Mouse (Mus musculus) thymus, postnatal 10 days (tissue): ENCODE measurements around the gene Rassf1.

ENCODE experiments used
- DNase-seq, 2 experiments: peaks; one replicate each; pipeline ENCODE4 v3.0.0; 2021; ENCODE audit warnings: low spot score in 2 of 2

Rassf1 gene

GRCm38 (mm10) chr9:107580501-107581317 is 29.4 kb downstream of the Rassf1 start, which contains the start of gene Hyal3:
Hyal3 (plus strand) TSS chr9:107580818.
- peak; percentile 79 to 82 for DNase-seq

- DNase-seq, result no peak
These were observed 30.2 kb downstream of the Rassf1 start for GRCm38 (mm10) chr9:107581584-107581983.

DNA sequence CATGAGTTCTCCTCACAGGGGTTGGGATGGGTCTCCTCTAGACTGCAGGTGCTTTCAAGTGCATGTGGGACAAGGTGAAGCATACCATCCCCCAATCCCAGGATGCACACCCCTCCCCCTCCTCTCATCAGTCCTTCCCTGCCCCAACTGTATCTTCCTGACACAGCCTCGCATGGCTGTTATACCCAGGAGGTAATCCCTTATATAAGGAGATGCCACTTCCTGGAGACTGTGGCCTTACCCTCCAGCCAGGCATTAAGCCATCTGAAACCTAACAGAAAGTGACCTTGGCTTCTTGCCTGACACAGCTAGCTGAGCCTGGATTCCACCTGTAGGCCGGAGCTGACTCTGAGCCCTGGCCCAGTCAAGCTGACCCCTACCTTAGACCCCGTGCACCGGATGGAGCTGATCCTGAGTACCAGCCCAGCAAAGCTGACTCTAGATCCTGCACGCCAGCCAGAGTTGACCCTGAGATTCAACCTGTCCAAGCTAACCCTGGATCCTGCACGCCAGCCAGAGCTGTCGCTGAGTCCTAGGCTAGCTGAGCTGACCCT is 31.2 kb downstream of the Rassf1 start:
- DNase-seq, result no peak

GRCm38 (mm10) chr9:107583174-107583573 is 31.8 kb downstream of the Rassf1 start:
- DNase-seq, result no peak

DNA sequence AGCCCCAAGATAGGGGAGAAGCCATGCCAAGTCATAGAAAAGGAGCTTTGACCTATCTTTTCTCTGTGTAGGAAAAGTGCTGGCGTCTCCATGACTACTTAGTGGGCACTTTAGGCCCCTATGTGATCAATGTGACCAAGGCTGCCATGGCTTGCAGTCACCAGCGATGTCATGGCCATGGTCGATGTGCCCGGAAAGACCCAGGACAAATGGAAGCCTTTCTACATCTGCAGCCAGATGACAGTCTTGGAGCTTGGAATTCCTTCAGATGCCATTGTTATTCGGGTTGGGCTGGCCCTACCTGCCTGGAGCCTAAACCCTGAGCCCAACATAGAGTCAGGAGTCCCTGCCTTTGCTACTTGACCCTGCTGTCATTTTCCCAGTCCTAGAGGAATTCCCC is 35.1 kb downstream of the Rassf1 start:
- no peak for DNase-seq

- peak; percentile 95 to 97 for DNase-seq
These were observed 35.8 kb downstream of the Rassf1 start, which contains the start of gene Ifrd2 for GRCm38 (mm10) chr9:107586974-107587832. Ifrd2 (plus strand) TSS chr9:107587642.

GRCm38 (mm10) chr9:107587833-107588639 is 36.7 kb downstream of the Rassf1 start:
- DNase-seq, result no peak

DNA sequence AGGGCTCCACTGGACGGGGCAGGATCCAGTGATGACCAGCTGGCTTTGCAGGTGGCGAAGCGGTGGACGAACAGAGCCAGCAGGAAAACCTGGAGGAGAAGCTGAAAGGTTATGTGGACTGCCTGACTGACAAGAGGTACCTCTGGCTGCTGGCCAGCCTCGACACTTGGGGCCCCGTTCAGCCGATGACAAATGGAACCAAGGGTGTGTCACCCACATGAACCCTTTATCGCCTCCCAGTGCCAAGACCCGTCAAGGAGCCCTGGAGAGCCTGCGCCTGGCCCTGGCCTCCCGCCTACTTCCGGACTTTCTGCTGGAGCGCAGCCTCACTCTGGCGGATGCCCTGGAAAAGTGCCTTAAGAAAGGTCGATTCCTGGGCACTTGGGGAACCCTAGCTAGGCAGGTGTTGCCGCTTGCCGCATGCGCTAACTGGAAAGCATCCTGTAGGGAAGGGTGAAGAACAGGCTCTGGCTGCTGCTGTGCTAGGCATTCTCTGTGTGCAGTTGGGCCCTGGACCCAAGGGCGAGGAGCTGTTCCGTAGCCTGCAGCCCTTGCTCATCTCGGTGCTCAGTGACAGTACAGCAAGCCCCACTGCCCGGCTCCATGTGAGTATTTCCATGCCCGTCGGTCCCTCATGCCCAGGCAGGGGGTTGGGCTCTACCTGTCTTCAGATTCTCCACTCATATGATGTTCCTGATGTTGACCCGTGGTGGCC is 38.9 kb downstream of the Rassf1 start:
- no peak for DNase-seq

GRCm38 (mm10) chr9:107590773-107591060 is 39.4 kb downstream of the Rassf1 start:
- DNase-seq, result no peak

GRCm38 (mm10) chr9:107593101-107593976 is 42.0 kb downstream of the Rassf1 start:
- DNase-seq, result no peak

DNA sequence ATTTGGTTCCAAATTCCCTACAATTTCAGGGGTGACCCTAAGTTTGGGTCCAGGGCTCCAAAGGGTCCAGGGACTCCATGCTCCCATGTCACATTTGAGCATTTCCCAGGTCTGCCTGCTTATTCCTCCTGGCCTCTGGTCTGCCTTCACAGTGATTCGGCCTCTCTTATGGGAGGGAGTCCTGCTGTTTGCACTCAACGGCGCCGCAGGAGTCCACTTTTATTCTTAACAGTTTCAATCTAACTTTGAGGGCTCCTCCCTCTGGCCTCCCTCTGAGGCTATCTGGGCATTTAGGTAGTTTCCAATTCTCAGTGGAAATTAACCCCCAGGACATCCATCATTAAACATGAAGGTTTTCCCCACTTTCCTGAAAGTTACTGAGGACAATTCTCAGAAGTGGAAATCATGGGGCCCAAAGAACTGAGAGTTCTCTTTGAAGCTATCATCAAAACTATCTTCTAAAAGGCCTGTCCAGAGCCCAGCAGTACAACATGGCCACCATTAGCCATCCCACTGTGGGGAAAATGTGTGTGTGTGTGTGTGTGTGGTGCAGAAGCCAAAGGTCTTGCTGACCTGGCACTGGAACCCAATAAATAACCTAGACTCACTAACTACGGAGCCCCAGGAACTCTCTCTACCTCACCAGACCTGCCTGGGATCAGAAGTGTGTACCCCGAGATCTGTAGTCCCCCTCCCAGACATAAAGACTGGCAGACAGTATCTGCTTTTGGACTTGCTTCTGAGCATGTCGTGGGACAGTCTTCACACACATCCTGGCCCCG is 43.1 kb downstream of the Rassf1 start:
- DNase-seq, result no peak

DNA sequence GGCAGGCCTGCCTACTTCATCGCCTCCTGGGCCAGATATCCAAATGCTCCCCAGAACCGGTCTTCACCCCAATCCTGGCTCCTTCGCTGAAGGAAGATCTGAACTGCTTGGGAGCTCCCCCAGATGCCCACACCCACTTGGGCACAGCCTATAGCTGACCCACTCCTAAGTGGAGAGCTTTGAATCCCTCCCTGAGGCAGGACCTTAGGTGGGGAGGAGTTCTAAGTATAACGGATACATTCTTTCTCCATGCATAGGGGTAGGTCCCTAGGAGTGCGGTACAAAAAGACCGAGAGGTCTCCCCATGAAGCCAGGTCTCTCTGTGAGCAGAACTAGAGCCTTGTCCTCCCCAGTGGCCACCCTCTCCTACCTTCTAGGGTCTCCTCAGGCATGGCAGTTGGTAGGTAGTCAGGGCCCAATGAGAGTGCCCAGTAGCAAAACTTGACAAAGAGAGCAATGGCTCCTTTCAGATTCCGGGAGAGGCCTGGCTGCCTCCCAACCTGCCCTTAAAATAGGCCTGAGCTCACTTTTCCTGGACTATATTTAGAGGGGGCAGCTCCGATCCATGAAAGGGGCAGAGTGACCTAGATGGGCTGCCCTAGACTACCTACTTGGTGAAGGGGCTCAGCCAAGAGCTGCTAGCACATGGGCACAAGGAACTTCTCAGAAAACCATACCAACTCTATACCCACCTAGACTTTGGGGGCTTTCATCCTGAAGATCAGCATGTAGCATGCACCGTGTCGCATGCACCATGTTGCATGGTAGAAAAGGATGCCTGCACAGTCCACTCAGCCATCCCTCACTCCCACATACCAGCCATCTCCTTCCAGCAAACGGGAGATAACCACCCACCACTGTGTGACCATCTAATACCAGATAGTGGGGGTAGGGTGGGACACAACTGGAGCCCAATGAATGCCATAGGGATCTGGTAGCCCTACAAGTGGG is 45.5 kb downstream of the Rassf1 start:
- DNase-seq, result no peak

GRCm38 (mm10) chr9:107598385-107598784 is 47.0 kb downstream of the Rassf1 start:
- no peak for DNase-seq

DNA sequence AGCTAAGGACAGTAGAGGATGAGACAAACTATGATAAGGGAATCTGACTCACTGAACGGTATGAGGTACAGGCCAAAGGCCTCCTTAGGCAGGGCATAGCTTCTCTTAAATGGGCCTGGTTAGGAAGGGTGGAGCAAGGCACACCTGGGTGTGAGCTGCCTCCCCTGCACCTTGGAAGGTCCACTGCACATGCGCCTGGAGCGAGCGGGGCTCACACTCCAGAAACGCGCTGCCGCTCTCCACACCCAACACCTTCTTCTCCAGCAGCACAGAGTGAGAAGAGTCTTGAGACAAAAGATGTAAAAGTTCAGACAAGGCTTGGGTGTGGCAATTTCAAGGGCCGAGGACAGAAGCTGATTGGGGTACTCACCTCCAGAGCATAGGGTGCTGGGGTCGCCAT is 48.1 kb downstream of the Rassf1 start:
- DNase-seq, result no peak

DNA sequence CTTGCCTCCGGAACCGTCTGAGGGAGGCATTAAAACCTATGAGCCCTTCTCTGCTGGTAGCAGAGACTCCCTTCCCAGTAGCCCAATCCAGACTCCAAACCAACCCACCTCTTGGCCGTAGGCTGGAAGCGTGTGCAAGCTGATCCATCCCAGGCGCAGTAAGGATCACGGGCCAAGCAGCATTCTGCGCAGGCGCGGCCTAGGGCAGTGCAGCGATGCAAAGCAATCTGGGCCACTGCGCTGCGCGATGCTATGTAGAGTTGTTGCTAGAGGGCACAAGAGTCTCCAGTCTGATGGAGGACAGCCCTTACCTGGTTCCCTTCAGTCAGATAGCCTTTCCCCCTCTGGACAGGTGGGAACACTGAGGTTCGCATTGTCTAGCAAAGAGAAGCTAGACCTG is 48.5 kb downstream of the Rassf1 start:
- no peak for DNase-seq

DNA sequence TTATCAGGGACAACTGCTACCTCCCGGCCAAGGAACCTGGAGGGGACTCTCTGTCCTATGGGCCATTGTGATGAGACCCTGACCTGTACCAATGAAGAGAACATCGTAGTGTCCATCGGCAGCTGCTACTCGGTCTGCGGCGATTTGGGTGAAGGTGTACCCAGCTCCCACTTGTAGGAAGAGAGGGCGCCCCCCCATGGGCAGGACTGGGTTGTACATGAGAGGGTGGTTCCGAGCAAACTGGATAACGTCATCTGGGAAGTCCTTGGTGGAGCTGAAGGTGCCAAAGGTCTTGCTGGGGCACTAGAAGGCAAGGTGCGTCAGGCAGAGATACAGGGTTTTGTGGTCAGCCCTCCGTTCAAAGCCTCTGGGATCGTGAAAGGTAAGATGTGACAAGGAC is 49.4 kb downstream of the Rassf1 start:
- DNase-seq, result peak in 1 of 2 experiments; percentile 35

- DNase-seq, result no peak
These were observed 49.9 kb downstream of the Rassf1 start for GRCm38 (mm10) chr9:107601275-107601674.

GRCm38 (mm10) chr9:107602068-107602648 is 50.8 kb downstream of the Rassf1 start:
- peak; percentile 80 to 96 for DNase-seq
